Mouse (Mus musculus) MEL (cell line): Measurements from ENCODE around the gene Tmem108.

ENCODE experiments used
- CHD2 ChIP-seq: IDR thresholded peaks from 2 replicates; pipeline ENCODE4 v1.6.1; 2011; ENCODE audit warnings: low read length, improper control_type of control experiment
- CTCF ChIP-seq, 3 experiments: IDR thresholded peaks in 2 of 3; conservative IDR thresholded peaks in 1 of 3; 2 replicates each; pipeline ENCODE4 v1.5.1; 2011 to 2012; ENCODE audit warnings: low read length in 3 of 3, low read depth in 2 of 3, mild to moderate bottlenecking in 2 of 3, improper control_type of control experiment in 1 of 3, inconsistent platforms in 1 of 3, mixed read lengths in 1 of 3, moderate library complexity in 1 of 3; ENCODE audit not compliant: control insufficient read depth in 1 of 3, insufficient read depth in 1 of 3, poor library complexity in 1 of 3, severe bottlenecking in 1 of 3
- E2F4 ChIP-seq: IDR thresholded peaks from 2 replicates; pipeline ENCODE4 v1.6.1; 2011; ENCODE audit warnings: low read depth, low read length, improper control_type of control experiment, borderline replicate concordance
- EP300 ChIP-seq, 2 experiments: IDR thresholded peaks; 2 replicates each; pipeline ENCODE4 v1.6.1; 2011; ENCODE audit warnings: improper control_type of control experiment in 2 of 2, low read length in 2 of 2, low read depth in 1 of 2, mild to moderate bottlenecking in 1 of 2
- KAT2A ChIP-seq: conservative IDR thresholded peaks from 2 replicates; pipeline ENCODE4 v1.6.1; 2012; ENCODE audit warnings: low read depth, low read length, improper control_type of control experiment, inconsistent platforms
- NELFE ChIP-seq: IDR thresholded peaks from 2 replicates; pipeline ENCODE4 v1.6.1; 2011; ENCODE audit warnings: low read depth, low read length, improper control_type of control experiment
- NRF1 ChIP-seq: IDR thresholded peaks from 2 replicates; pipeline ENCODE4 v1.6.1; 2014; ENCODE audit warnings: low read depth, mild to moderate bottlenecking, inconsistent platforms, low read length, improper control_type of control experiment, moderate library complexity; ENCODE audit not compliant: poor library complexity, insufficient read depth, severe bottlenecking
- POLR2A ChIP-seq, 2 experiments: IDR thresholded peaks; 2 replicates each; pipeline ENCODE4 v1.6.1; 2011 to 2012; ENCODE audit warnings: low read length in 2 of 2, mild to moderate bottlenecking in 2 of 2, control low read depth in 1 of 2, improper control_type of control experiment in 1 of 2, low read depth in 1 of 2, moderate library complexity in 1 of 2; ENCODE audit not compliant: control insufficient read depth in 1 of 2, insufficient read depth in 1 of 2, poor library complexity in 1 of 2
- TBP ChIP-seq: IDR thresholded peaks from 2 replicates; pipeline ENCODE4 v1.8.0; 2011; ENCODE audit warnings: low read depth, low read length, improper control_type of control experiment
- TCF12 ChIP-seq: IDR thresholded peaks from 2 replicates; pipeline ENCODE4 v1.6.1; 2014; ENCODE audit warnings: low read depth, mild to moderate bottlenecking, inconsistent platforms, low read length, improper control_type of control experiment, moderate library complexity
- USF1 ChIP-seq: IDR thresholded peaks from 2 replicates; pipeline ENCODE4 v1.6.1; 2014; ENCODE audit warnings: low read depth, mild to moderate bottlenecking, inconsistent platforms, low read length, improper control_type of control experiment, moderate library complexity
- USF2 ChIP-seq, 2 experiments: IDR thresholded peaks; 2 replicates each; pipeline ENCODE4 v1.6.1; 2011 to 2012; ENCODE audit warnings: improper control_type of control experiment in 2 of 2, low read length in 2 of 2, borderline replicate concordance in 1 of 2, inconsistent platforms in 1 of 2, low read depth in 1 of 2, mild to moderate bottlenecking in 1 of 2; ENCODE audit not compliant: insufficient read depth in 1 of 2
- ZC3H11A ChIP-seq: IDR thresholded peaks from 2 replicates; pipeline ENCODE4 v1.6.1; 2012; ENCODE audit warnings: low read depth, mild to moderate bottlenecking, inconsistent platforms, low read length, improper control_type of control experiment
- ZNF384 ChIP-seq: IDR thresholded peaks from 2 replicates; pipeline ENCODE4 v1.6.1; 2012; ENCODE audit warnings: low read depth, mild to moderate bottlenecking, inconsistent platforms, low read length, improper control_type of control experiment

DNA sequence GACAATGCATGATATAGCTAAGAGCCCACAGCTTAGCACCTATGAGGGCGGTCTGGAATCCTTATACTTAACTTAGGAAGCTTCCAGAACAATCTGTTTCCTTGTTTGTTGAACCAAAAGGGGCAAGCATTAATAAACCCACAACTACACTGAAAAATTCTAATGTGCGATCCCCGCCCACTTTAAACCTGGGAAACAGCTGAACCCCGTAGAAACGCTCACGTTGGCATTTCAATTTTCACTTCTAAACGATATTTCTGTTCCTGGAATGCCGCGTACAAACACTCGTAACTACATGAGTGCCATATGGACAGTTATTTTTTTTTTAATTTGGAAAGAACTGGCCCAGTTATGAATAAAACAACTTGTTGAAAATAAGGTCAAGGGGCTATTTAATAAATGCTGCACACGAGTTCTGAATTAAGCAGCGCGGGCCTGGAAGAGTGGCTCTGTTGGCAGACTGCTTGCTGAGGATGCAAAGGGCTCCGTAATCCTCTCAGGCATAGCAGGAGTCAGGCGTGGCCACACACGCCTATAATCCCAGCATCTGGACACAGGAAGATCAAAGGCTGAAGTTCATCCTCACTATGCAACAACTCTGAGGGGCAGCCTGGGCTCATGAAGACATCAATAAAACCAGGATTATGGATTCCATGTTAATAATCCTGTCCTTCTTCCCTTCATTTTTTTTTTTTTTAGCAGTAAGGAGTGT lies 34.7 kb downstream of the Tmem108 start:
- no peak for TF ChIP-seq ZNF384
- no peak for TF ChIP-seq EP300 (IDR thresholded peaks at IDR 0.05; ENCODE audit: low read depth in 1 of 2, low read length in 2 of 2)
- no peak for TF ChIP-seq E2F4
- no peak for TF ChIP-seq KAT2A
- TF ChIP-seq CTCF (IDR thresholded peaks at IDR 0.05 in 2 of 3, conservative IDR thresholded peaks at IDR 0.05 in 1 of 3; ENCODE audit: control insufficient read depth in 1 of 3, insufficient read depth in 1 of 3, low read depth in 2 of 3, low read length in 3 of 3, poor library complexity in 1 of 3, severe bottlenecking in 1 of 3), result no peak
- no peak for TF ChIP-seq POLR2A (IDR thresholded peaks at IDR 0.05; ENCODE audit: control insufficient read depth in 1 of 2, insufficient read depth in 1 of 2, low read depth in 1 of 2, low read length in 2 of 2, poor library complexity in 1 of 2)
- TF ChIP-seq ZC3H11A, result no peak
- TF ChIP-seq NRF1, result no peak
- TF ChIP-seq USF1, result no peak
- no peak for TF ChIP-seq TBP
- no peak for TF ChIP-seq USF2 (IDR thresholded peaks at IDR 0.05; ENCODE audit: borderline replicate concordance in 1 of 2, insufficient read depth in 1 of 2, low read depth in 1 of 2, low read length in 2 of 2)
- TF ChIP-seq TCF12, result no peak
- TF ChIP-seq NELFE, result no peak
- no peak for TF ChIP-seq CHD2
